Mouse (Mus musculus): ENCODE measurements around the gene Thumpd2. TPM values are rescaled to one million over a fixed set of nuclear protein-coding genes. Genes with fewer than 3 reads are reported as not detected.

Thumpd2 gene
- polyA plus RNA-seq, 1 experiment from 2014 or later, result 7.8 TPM

DNA sequence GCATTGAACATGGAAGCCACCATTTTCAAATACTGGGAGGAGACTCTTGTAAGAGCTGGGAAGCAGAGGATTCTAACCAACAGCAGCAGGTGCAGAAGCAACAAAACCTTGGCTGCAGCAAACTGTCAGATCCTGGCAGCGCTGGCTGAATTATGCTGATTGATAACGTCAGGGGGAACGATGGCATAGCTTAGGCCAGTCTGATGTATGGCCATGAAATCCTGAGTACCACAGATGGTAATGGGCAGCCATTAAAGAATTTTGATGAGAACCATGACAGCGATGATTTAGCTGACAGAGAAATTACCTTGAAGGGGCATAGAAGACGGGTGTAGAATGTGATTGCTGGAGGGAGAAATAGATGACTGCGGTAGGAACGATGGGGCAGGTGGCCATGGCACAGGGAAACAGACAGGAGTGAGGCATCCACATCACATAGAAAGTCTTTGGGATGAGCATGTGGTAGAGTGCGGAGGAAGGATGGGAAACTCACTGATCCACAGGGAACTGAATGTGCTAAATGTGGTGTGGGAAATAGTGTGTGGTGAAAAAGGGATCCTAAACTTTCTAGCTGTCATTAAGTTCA is 8.0 kb downstream of the Thumpd2 start:
- Histone ChIP-seq H3K9me3 (replicated peaks) (no peaks in the 10 kb centered on the region), H3K4me3 (replicated peaks) (no peak overlapping the region), H3K36me3 (peaks cover 36% of the 10 kb centered on the region), H3K9ac (no peak overlapping the region), H3K27ac (no peak overlapping the region), H3K27me3 (no peaks in the 10 kb centered on the region), H3K4me2 (no peak overlapping the region), H3K4me1 (replicated peaks) (peaks cover 23% of the 10 kb centered on the region)
- 79% methylated on average over 8 of the region's 8 CpGs for WGBS (ENCODE audit: insufficient replicate concordance)
- DNase-seq (no peak), ATAC-seq (ENCODE audit: low read depth) (no peak)

- H3K4me3 ChIP-seq (replicated peaks), result no peak overlapping the region
- H3K9me3 ChIP-seq (replicated peaks), result no peaks in the 10 kb centered on the region
- no peak overlapping the region for H3K9ac ChIP-seq
- peaks cover 33% of the 10 kb centered on the region for H3K36me3 ChIP-seq
- DNase-seq, result no peak
- no peaks in the 10 kb centered on the region for H3K27me3 ChIP-seq
- H3K4me1 ChIP-seq (replicated peaks), result peaks cover 21% of the 10 kb centered on the region
- WGBS (ENCODE audit: insufficient replicate concordance), result 55% methylated on average over 3 of the region's 3 CpGs
- H3K4me2 ChIP-seq, result no peak overlapping the region
- ATAC-seq (ENCODE audit: low read depth), result no peak
- no peak overlapping the region for H3K27ac ChIP-seq
These were observed 8.8 kb downstream of the Thumpd2 start for GRCm38 (mm10) chr17:81056035-81056434.

DNA sequence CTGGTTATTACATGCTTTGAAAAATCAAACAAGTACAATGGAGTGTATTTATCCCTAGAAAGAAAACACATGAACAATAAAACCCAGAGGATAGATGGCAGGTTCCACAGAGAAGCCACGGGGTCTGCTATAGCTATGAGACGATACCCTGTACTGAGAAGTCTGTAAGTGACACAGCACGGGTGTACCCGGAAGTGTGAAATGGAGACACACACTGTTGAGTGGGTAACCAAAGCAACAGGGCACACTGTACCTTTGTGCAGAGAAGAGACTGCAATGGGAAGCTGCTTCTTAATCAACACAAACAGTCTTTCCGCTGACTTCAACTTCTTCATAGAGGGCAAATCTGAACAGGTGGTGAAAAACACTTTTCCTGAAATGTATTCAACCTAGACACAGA is 9.4 kb downstream of the Thumpd2 start:
- no peaks in the 10 kb centered on the region for H3K9me3 ChIP-seq (replicated peaks)
- DNase-seq (no peak), ATAC-seq (ENCODE audit: low read depth) (no peak)
- H3K9ac ChIP-seq, result no peak overlapping the region
- peaks cover 21% of the 10 kb centered on the region for H3K4me1 ChIP-seq (replicated peaks)
- peaks cover 36% of the 10 kb centered on the region for H3K36me3 ChIP-seq
- no peak overlapping the region for H3K4me2 ChIP-seq
- no peak overlapping the region for H3K27ac ChIP-seq
- no peaks in the 10 kb centered on the region for H3K27me3 ChIP-seq
- H3K4me3 ChIP-seq (replicated peaks), result no peak overlapping the region
- 82% methylated on average over 5 of the region's 5 CpGs for WGBS (ENCODE audit: insufficient replicate concordance)

- no peaks in the 10 kb centered on the region for H3K27me3 ChIP-seq
- no peak for DNase-seq
- H3K4me3 ChIP-seq (replicated peaks), result no peak overlapping the region
- no peak overlapping the region for H3K27ac ChIP-seq
- no peaks in the 10 kb centered on the region for H3K9me3 ChIP-seq (replicated peaks)
- 56% methylated on average over 2 of the region's 2 CpGs for WGBS (ENCODE audit: insufficient replicate concordance)
- no peak overlapping the region for H3K4me2 ChIP-seq
- H3K36me3 ChIP-seq, result peaks cover 39% of the 10 kb centered on the region
- peaks cover 21% of the 10 kb centered on the region for H3K4me1 ChIP-seq (replicated peaks)
- H3K9ac ChIP-seq, result no peak overlapping the region
- peak; percentile 90 for ATAC-seq (ENCODE audit: low read depth)
These were observed 11.6 kb downstream of the Thumpd2 start for GRCm38 (mm10) chr17:81053274-81053673.

DNA sequence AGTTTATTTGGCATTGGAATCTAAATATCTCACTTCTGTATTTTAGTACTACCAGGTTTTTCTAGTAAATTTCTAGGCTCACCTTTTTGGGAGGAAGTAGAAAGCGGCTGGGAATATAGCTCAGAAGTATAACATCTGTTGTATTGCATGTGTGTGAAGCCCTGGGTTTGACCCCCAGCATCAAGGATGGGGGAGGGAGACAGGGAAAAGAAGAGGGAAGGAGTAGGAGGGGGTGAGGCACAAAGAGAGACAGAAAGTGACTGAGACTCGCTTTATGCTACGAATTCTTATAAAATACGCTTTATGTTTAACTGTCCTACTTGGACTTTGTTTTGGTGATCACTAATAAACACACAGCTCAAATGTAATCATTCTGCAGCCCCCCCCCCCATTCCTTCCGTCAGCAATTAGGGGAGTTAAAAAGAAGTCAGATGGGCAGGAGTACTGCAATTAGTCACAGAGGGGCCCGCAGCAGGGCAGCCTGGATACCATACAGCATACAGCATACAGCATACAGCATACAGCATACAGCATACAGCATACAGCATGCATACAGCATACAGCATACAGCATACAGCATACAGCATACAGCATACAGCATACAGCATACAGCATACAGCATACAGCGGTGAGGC is 16.8 kb downstream of the Thumpd2 start:
- ATAC-seq (ENCODE audit: low read depth) (no peak), DNase-seq (no peak)
- Histone ChIP-seq H3K4me1 (replicated peaks) (peaks cover 9% of the 10 kb centered on the region), H3K27ac (no peak overlapping the region), H3K36me3 (peaks cover 30% of the 10 kb centered on the region), H3K27me3 (no peaks in the 10 kb centered on the region), H3K4me2 (no peak overlapping the region), H3K4me3 (replicated peaks) (no peak overlapping the region), H3K9ac (no peak overlapping the region), H3K9me3 (replicated peaks) (no peaks in the 10 kb centered on the region)
- WGBS (ENCODE audit: insufficient replicate concordance), result 81% methylated on average over 7 of the region's 7 CpGs

DNA sequence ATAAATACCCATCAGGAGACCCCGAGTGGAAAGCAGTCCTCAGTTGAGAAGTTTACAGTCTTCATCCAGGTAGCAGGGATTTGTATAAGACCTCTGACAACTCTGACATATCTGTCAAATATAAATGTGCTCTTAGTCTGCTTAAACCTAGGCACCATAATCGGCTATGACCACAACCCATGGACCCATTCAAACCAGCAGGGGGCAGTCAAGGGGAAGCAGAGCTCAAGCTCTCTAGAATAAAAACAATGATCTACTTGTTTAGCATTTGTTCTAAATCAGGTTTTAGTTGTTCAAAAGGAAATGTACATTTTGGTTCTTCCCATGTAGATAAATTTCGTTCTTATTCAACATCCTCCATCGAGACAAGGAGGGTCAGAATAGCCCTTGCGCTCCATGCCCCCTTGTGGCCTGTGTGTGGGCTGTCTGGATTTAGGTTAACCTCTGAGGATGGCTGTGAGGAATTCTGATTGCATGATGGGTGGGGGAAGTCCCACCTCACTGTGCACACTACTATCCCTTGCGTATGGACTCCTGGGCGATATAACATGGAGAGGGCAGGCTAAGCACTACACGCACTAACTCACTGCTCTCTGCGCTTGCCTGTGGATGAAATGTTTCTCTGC is 19.2 kb downstream of the Thumpd2 start:
- Histone ChIP-seq H3K9ac (no peak overlapping the region), H3K27ac (no peak overlapping the region), H3K4me2 (no peak overlapping the region), H3K27me3 (no peaks in the 10 kb centered on the region), H3K4me3 (replicated peaks) (no peak overlapping the region), H3K4me1 (replicated peaks) (peaks cover 25% of the 10 kb centered on the region), H3K36me3 (peaks cover 17% of the 10 kb centered on the region), H3K9me3 (replicated peaks) (no peaks in the 10 kb centered on the region)
- ATAC-seq (ENCODE audit: low read depth), result no peak
- DNase-seq, result no peak
- 79% methylated on average over 9 of the region's 9 CpGs for WGBS (ENCODE audit: insufficient replicate concordance)

GRCm38 (mm10) chr17:81045115-81045514 is 19.8 kb downstream of the Thumpd2 start:
- H3K9ac ChIP-seq, result no peak overlapping the region
- H3K4me3 ChIP-seq (replicated peaks), result no peak overlapping the region
- ATAC-seq (ENCODE audit: low read depth) (no peak), DNase-seq (no peak)
- peaks cover 29% of the 10 kb centered on the region for H3K4me1 ChIP-seq (replicated peaks)
- WGBS (ENCODE audit: insufficient replicate concordance), result 72% methylated on average over 6 of the region's 6 CpGs
- peaks cover 15% of the 10 kb centered on the region for H3K36me3 ChIP-seq
- no peak overlapping the region for H3K27ac ChIP-seq
- no peaks in the 10 kb centered on the region for H3K27me3 ChIP-seq
- H3K9me3 ChIP-seq (replicated peaks), result no peaks in the 10 kb centered on the region
- H3K4me2 ChIP-seq, result no peak overlapping the region

DNA sequence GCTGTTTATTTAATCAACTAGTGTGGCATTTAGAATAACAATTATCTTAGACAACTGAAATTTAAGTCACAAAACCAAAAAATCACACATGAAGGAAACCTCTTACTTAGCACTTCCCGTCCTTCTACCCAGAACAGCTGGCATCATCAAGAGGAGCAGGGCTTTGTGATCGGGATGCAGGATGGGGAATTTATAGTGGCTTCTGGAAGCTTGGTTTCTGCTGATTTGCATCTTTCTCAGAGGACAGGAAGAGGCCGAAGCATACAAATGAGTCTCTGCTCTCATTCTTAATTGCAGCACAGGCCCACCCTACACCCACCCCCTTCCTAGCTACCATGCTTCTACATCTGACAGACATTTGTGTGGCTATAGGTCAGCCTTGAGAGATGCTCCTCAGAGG is 20.5 kb downstream of the Thumpd2 start:
- no peak overlapping the region for H3K9ac ChIP-seq
- H3K27me3 ChIP-seq, result no peaks in the 10 kb centered on the region
- no peak overlapping the region for H3K27ac ChIP-seq
- no peak overlapping the region for H3K4me3 ChIP-seq (replicated peaks)
- H3K4me1 ChIP-seq (replicated peaks), result peaks cover 34% of the 10 kb centered on the region
- H3K4me2 ChIP-seq, result no peak overlapping the region
- WGBS (ENCODE audit: insufficient replicate concordance), result 75% methylated on average over 3 of the region's 3 CpGs
- DNase-seq, result no peak
- peaks cover 20% of the 10 kb centered on the region for H3K36me3 ChIP-seq
- H3K9me3 ChIP-seq (replicated peaks), result no peaks in the 10 kb centered on the region
- ATAC-seq (ENCODE audit: low read depth), result no peak

- H3K9me3 ChIP-seq (replicated peaks), result no peaks in the 10 kb centered on the region
- peak; percentile 80 for ATAC-seq (ENCODE audit: low read depth)
- H3K27me3 ChIP-seq, result no peaks in the 10 kb centered on the region
- H3K27ac ChIP-seq, result peak overlapping the region; percentile 37; the same call in 1 of the 2 replicates
- DNase-seq, result no peak
- no peak overlapping the region for H3K4me3 ChIP-seq (replicated peaks)
- H3K4me2 ChIP-seq, result no peak overlapping the region
- peaks cover 48% of the 10 kb centered on the region for H3K4me1 ChIP-seq (replicated peaks)
- H3K9ac ChIP-seq, result no peak overlapping the region
- H3K36me3 ChIP-seq, result peaks cover 41% of the 10 kb centered on the region
- 25% methylated on average over 2 of the region's 2 CpGs for WGBS (ENCODE audit: insufficient replicate concordance)
These were observed 23.2 kb downstream of the Thumpd2 start for GRCm38 (mm10) chr17:81041662-81042061.

DNA sequence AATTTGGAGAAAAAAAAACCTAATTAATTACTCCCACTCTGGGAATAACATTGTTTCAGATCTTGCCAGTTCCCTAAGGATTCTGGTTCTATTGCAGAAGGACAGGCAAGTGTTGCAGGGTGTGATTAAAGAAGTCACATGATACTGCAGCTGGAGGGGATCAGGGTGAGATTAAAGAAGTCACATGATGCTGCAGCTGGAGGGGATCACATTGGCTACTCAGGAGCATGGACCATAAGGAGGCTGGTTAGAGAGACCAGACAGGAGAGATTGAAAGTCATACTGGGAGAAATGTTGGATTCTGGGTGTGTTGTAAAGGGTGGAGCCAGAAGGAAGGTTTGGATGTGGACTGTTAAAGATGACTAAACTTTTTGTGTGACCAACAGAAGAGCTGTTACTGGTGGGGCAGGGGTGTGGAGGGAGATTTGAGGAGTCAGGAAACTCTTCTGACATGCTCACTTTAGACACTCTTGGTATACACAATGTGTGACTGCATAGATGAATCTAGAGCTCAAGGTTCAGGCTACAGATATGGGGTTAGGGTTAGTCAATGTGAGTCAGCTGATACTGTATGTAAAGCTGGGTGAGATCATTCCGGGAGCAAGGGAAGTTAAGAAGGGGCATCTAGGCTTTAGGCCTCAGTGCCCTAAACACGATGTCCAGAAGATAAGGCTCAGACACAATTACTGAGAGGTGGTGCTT is 26.0 kb downstream of the Thumpd2 start:
- peak; percentile 82 for ATAC-seq (ENCODE audit: low read depth)
- no peak overlapping the region for H3K4me2 ChIP-seq
- H3K36me3 ChIP-seq, result peaks cover 54% of the 10 kb centered on the region

DNA sequence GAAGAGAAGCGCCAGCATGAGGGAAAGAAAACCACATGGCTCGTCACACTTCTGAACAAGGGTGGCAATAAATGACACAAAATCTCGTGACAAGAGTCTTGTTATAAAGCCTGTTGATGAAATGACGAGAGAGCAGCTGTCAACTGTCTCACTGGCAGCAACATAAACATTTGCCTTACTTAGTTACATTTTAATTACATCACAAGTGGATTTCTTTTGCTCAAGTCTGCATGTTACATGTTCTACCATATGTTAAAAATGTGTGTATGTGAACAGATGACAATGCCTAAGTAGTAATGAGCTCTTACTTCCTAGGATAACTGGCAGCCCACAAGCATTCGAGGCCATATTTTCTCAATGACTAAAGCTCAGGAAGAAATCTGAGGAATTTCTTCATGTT is 29.5 kb downstream of the Thumpd2 start:
- ATAC-seq (ENCODE audit: low read depth), result no peak
- H3K27ac ChIP-seq, result no peak overlapping the region
- H3K36me3 ChIP-seq, result peaks cover 59% of the 10 kb centered on the region
- DNase-seq, result no peak
- no peaks in the 10 kb centered on the region for H3K9me3 ChIP-seq (replicated peaks)
- 73% methylated on average over 5 of the region's 5 CpGs for WGBS (ENCODE audit: insufficient replicate concordance)
- H3K27me3 ChIP-seq, result no peaks in the 10 kb centered on the region
- no peak overlapping the region for H3K4me2 ChIP-seq
- H3K9ac ChIP-seq, result no peak overlapping the region
- no peak overlapping the region for H3K4me3 ChIP-seq (replicated peaks)
- H3K4me1 ChIP-seq (replicated peaks), result peaks cover 48% of the 10 kb centered on the region

More for the DNA sequence above, 26.0 kb downstream of the Thumpd2 start:
- Histone ChIP-seq H3K9ac (no peak overlapping the region), H3K27ac (peak overlapping the region; percentile 23; the same call in 1 of the 2 replicates), H3K27me3 (no peaks in the 10 kb centered on the region), H3K4me3 (replicated peaks) (no peak overlapping the region), H3K4me1 (replicated peaks) (peaks cover 45% of the 10 kb centered on the region), H3K9me3 (replicated peaks) (no peaks in the 10 kb centered on the region)
- 33% methylated on average over 2 of the region's 2 CpGs for WGBS (ENCODE audit: insufficient replicate concordance)
- no peak for DNase-seq
